Mouse (Mus musculus) small intestine, adult 2 months (tissue): ENCODE results near the gene Ucp2.

Source experiments
- CTCF ChIP-seq: fragments of 200-500 bp; IDR thresholded peaks from 2 replicates; pipeline ENCODE4 v1.5.1; 2012; ENCODE audit warnings: low read depth, mild to moderate bottlenecking, control low read depth, inconsistent platforms, low read length, moderate library complexity, mixed read lengths; ENCODE audit not compliant: insufficient replicate concordance, insufficient read length; ENCODE audit errors: extremely low read depth
- POLR2A ChIP-seq: fragments of 200-500 bp; IDR thresholded peaks from 2 replicates; pipeline ENCODE4 v1.6.1; 2012; ENCODE audit warnings: low read depth, mild to moderate bottlenecking, control low read depth, inconsistent platforms, low read length, moderate library complexity

DNA sequence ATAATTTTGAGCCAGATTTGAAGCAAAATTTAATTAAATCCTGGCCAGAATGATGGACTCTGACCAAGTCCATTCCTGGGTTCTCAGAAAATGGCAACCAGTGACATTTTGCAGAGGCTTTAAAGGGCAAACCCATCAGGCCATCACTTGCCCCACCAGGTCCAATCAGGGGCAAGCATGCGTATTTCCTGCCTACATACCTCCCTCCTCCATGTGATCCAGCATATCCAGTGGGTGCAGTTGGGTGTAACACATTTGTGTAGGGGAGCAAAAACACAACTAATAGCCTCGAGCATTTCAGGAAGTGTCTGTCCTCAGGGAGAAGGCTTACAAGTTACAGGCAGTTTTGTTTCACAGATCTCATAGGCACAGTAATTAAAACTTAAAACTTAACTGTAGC lies 5.8 kb upstream of the Ucp2 start:
- TF ChIP-seq POLR2A (no peak), CTCF (no peak)
